Mouse (Mus musculus): ENCODE results near the gene Zscan20.

Gene Zscan20

GRCm38 (mm10) chr4:128609925-128610402 is at the start of gene Zscan20:
TSS of gene Zscan20 (minus strand) at chr4:128610098.
- in situ Hi-C loops (cut with MboI, MseI) = no loop called here

GRCm38 (mm10) chr4:128655446-128655845 is 45.5 kb upstream of the Zscan20 start:
- in situ Hi-C loops (cut with MboI, MseI) = no loop called here

- in situ Hi-C loops (cut with MboI, MseI) = no loop called here
These were observed 44.8 kb upstream of the Zscan20 start, which contains the start of gene Phc2 for GRCm38 (mm10) chr4:128654505-128655381. TSS of gene Phc2 (plus strand) at chr4:128654702.

GRCm38 (mm10) chr4:128652584-128653298 is 42.8 kb upstream of the Zscan20 start:
- in situ Hi-C loops (cut with MboI, MseI) = no loop called here

- in situ Hi-C loops (cut with MboI, MseI) = no loop called here
These were observed 41.6 kb upstream of the Zscan20 start for GRCm38 (mm10) chr4:128651530-128651929.

- in situ Hi-C loops (cut with MboI, MseI) = no loop called here
These were observed 38.8 kb upstream of the Zscan20 start for GRCm38 (mm10) chr4:128648567-128649255.

GRCm38 (mm10) chr4:128646762-128647161 is 36.9 kb upstream of the Zscan20 start:
- in situ Hi-C loops (cut with MboI, MseI) = no loop called here

GRCm38 (mm10) chr4:128645896-128646295 is 36.0 kb upstream of the Zscan20 start:
- in situ Hi-C loops (cut with MboI, MseI) = no loop called here

- in situ Hi-C loops (cut with MboI, MseI) = no loop called here
These were observed 32.1 kb upstream of the Zscan20 start for GRCm38 (mm10) chr4:128641766-128642717.

- in situ Hi-C loops (cut with MboI, MseI) = no loop called here
These were observed 28.5 kb upstream of the Zscan20 start for GRCm38 (mm10) chr4:128638265-128638923.

- in situ Hi-C loops (cut with MboI, MseI) = no loop called here
These were observed 27.4 kb upstream of the Zscan20 start for GRCm38 (mm10) chr4:128637250-128637649.

- in situ Hi-C loops (cut with MboI, MseI) = no loop called here
These were observed 26.1 kb upstream of the Zscan20 start for GRCm38 (mm10) chr4:128635894-128636585.

- in situ Hi-C loops (cut with MboI, MseI) = no loop called here
These were observed 25.6 kb upstream of the Zscan20 start for GRCm38 (mm10) chr4:128635451-128635850.

- in situ Hi-C loops (cut with MboI, MseI) = no loop called here
These were observed 11.2 kb upstream of the Zscan20 start for GRCm38 (mm10) chr4:128621109-128621508.

- in situ Hi-C loops (cut with MboI, MseI) = no loop called here
These were observed 10.7 kb upstream of the Zscan20 start for GRCm38 (mm10) chr4:128620572-128620971.

- in situ Hi-C loops (cut with MboI, MseI) = loop anchor here (5.0 kb wide), 2 partner anchors 93 to 233 kb away; no protein-coding TSS in a partner anchor
These were observed 9.1 kb upstream of the Zscan20 start for GRCm38 (mm10) chr4:128618963-128619362.

GRCm38 (mm10) chr4:128618246-128618911 is 8.5 kb upstream of the Zscan20 start, which contains the start of gene Tlr12:
TSS of gene Tlr12 (minus strand) at chr4:128618619.
- in situ Hi-C loops (cut with MboI, MseI) = loop anchor here (5.0 kb wide), 2 partner anchors 94 to 234 kb away; no protein-coding TSS in a partner anchor

- in situ Hi-C loops (cut with MboI, MseI) = loop anchor here (5.0 kb wide), 2 partner anchors 95 to 235 kb away; no protein-coding TSS in a partner anchor
These were observed 7.6 kb upstream of the Zscan20 start for GRCm38 (mm10) chr4:128617363-128618120.

Data from regulatory T cell (primary cell).